Mouse (Mus musculus) hindbrain, embryonic 10.5 days (tissue): Measurements from ENCODE around the gene Bcl7b. TPM values are rescaled to one million over a fixed set of nuclear protein-coding genes. Genes with fewer than 3 reads are reported as not detected.

Experiments
- polyA plus RNA-seq: library from polyadenylated mRNA; unstranded; fragments of >200 nt; fragmentation: Nextera tagmentation; extraction: Ambion mirVana; gene quantifications from 2 replicates; pipeline ENCODE4 v1.2.1, GENCODE M21; 2016

The Bcl7b gene
- polyA plus RNA-seq, 1 experiment from 2014 or later = 45.7 TPM

Other genes starting within 250 kb of the Bcl7b start
- gene Mettl27, start 235.9 kb upstream of the Bcl7b start, polyA plus RNA-seq = 12.0 and 12.6 TPM in 2 replicates
- 9.9 and 11.0 TPM in 2 replicates for gene Cldn4, start 221.3 kb upstream of the Bcl7b start, polyA plus RNA-seq
- gene Cldn3, start 182.1 kb upstream of the Bcl7b start, polyA plus RNA-seq = 7.9 and 16.3 TPM in 2 replicates
- gene Abhd11, start 159.1 kb upstream of the Bcl7b start, polyA plus RNA-seq = 42.2 and 43.6 TPM in 2 replicates
- gene Stx1a, start 144.8 kb upstream of the Bcl7b start, polyA plus RNA-seq = 17.0 and 20.5 TPM in 2 replicates
- 24.5 and 30.4 TPM in 2 replicates for gene Dnajc30, start 104.1 kb upstream of the Bcl7b start, polyA plus RNA-seq
- 155 and 160 TPM in 2 replicates for gene Bud23, start 103.3 kb upstream of the Bcl7b start, polyA plus RNA-seq
- 8.6 and 19.2 TPM in 2 replicates for gene Vps37d, start 90.0 kb upstream of the Bcl7b start, polyA plus RNA-seq
- 1.7 and 2.8 TPM in 2 replicates for gene Mlxipl, start 78.4 kb upstream of the Bcl7b start, polyA plus RNA-seq
- 20.0 and 23.7 TPM in 2 replicates for gene Tbl2, start 18.6 kb upstream of the Bcl7b start, polyA plus RNA-seq
- 41.1 and 53.8 TPM in 2 replicates for gene Baz1b, start 19.0 kb downstream of the Bcl7b start, polyA plus RNA-seq
- gene Fzd9, start 82.9 kb downstream of the Bcl7b start, polyA plus RNA-seq = 9.8 and 12.1 TPM in 2 replicates
- gene Fkbp6, start 181.8 kb downstream of the Bcl7b start, polyA plus RNA-seq = 0.17 and 0.31 TPM in 2 replicates
- 0.08 TPM in 1 of 2 replicates, not detected in the other for gene Trim50, start 185.0 kb downstream of the Bcl7b start, polyA plus RNA-seq
- gene Nsun5, start 201.7 kb downstream of the Bcl7b start, polyA plus RNA-seq = 44.1 and 46.1 TPM in 2 replicates
- gene Pom121, start 226.3 kb downstream of the Bcl7b start, polyA plus RNA-seq = 19.5 and 20.9 TPM in 2 replicates